Comparison of ENCODE assay signal across 13 mouse cellular contexts in the genomic region with DNA sequence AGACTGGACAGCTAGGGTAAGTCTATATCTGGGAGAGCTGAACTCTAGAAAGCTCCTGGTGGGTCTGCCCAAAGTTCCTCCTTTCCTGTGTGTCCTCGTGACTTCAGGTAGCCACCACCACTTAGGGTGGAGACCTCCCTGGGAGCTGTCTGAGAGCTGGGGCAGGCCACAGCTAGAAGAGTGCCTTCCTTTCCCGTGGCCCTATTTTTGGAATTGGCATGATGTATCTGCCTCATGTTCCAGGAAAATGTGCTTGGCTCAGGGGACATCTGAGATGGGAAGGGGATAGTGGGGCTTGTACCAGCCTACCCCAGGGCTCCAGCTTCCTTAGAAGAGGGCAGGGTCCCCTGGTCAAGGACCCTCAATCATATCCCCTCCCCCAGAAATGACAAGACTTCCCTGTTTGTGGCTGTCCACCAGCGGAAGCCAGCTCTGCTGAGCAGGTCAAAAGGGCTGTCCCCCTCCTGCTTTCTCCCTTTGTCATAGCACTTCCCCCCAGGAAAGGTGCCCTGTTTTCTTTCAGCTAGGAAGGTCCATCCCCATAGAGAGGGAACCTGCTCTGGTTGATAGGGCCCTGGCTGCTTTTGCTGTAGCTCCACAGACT. TPM values are rescaled to one million over a fixed set of nuclear protein-coding genes. Genes with fewer than 3 reads are reported as not detected.
A peak's percentile ranks its signal among the peaks of the same experiment; 100 is the strongest.
DNase-seq lines count a peak whose midpoint lies in the region; ATAC-seq and TF ChIP-seq lines count a peak whose summit lies in the region.
"Had no signal": no experiment of that assay in that cellular context is flagged by ENCODE, and none has a peak within 500 bp of the region (broad histone marks: within the 10 kb centered on the region; RNA-seq: fewer than 3 reads in every experiment).

No protein-coding gene starts in this region.

- no peaks in the 10 kb centered on the region for H3K27me3 ChIP-seq in kidney, embryonic 15.5 days

- TF ChIP-seq CTCF in bone marrow macrophage, adult 2 months (IDR thresholded peaks at IDR 0.05; ENCODE audit: low read depth, low read length): no peak

- no peaks in the 10 kb centered on the region for H3K9me3 ChIP-seq in kidney, embryonic 15.5 days (replicated peaks)
- H3K9me3 ChIP-seq: embryonic facial prominence, embryonic 10.5 days; forebrain, embryonic 10.5 days had no signal

- no peak for ATAC-seq in kidney, embryonic 15.5 days (replicated peaks; ENCODE audit: low FRiP score)
- ATAC-seq: hindbrain, postnatal 0 days had no signal

- intact Hi-C loops in heart, postnatal 36 days (cut with DNase I): no loop called here

- WGBS in kidney, embryonic 15.5 days: 38% methylated on average over 3 of the region's 3 CpGs

- no peak for DNase-seq in kidney, postnatal 4 days
- DNase-seq in heart, postnatal 36 days: peak; percentile 31 to 54
- no peak for DNase-seq in urinary bladder, adult 2 months (ENCODE audit: low spot score)
- no peak for DNase-seq in adrenal gland, postnatal 10 days
- DNase-seq: adrenal gland, postnatal 25 days; cerebellum, adult 11-12 months; thymus, postnatal 4 days had no signal

- H3K4me2 ChIP-seq in kidney, embryonic 15.5 days: no peak overlapping the region

- H3K27ac ChIP-seq in kidney, embryonic 15.5 days: peak overlapping the region; percentile 7; the same call in 1 of the 2 replicates
- peak overlapping the region; percentile 48 for H3K27ac ChIP-seq in bone marrow macrophage, adult 2 months (ENCODE audit: insufficient read depth, low read depth, low read length)
- H3K27ac ChIP-seq in brown adipose tissue, adult 24 weeks (replicated peaks; ENCODE audit: low read depth, low read length): peak overlapping the region; percentile 20
- H3K27ac ChIP-seq: embryonic facial prominence, embryonic 10.5 days; hindbrain, postnatal 0 days had no signal

- 0 out of 2 replicates have a peak, but pooled peaks cover 2% of the 10 kb centered on the region for H3K36me3 ChIP-seq in kidney, embryonic 15.5 days

- H3K4me3 ChIP-seq in kidney, embryonic 15.5 days (replicated peaks): no peak overlapping the region
- H3K4me3 ChIP-seq in bone marrow macrophage, adult 2 months (ENCODE audit: insufficient read depth, low read length): no peak overlapping the region
- no peak overlapping the region for H3K4me3 ChIP-seq in brown adipose tissue, adult 24 weeks (ENCODE audit: insufficient read depth, low read depth, low read length)
- H3K4me3 ChIP-seq: embryonic facial prominence, embryonic 10.5 days; forebrain, embryonic 10.5 days had no signal

- TF ChIP-seq POLR2A in bone marrow macrophage, adult 2 months (IDR thresholded peaks at IDR 0.05; ENCODE audit: borderline replicate concordance, low read depth, low read length): no peak

- no peak overlapping the region for H3K9ac ChIP-seq in kidney, embryonic 15.5 days

- peaks cover 42% of the 10 kb centered on the region for H3K4me1 ChIP-seq in kidney, embryonic 15.5 days
- peaks cover 78% of the 10 kb centered on the region for H3K4me1 ChIP-seq in bone marrow macrophage, adult 2 months (ENCODE audit: control insufficient read depth, insufficient read depth, low read length)
- H3K4me1 ChIP-seq in brown adipose tissue, adult 24 weeks (ENCODE audit: control insufficient read depth, insufficient read depth, insufficient read length, low read length): peaks cover 48% of the 10 kb centered on the region

RNA-seq across cellular contexts. Expression of a gene that starts 12.4 kb away (rescaled TPM):
- polyA plus RNA-seq in kidney, embryonic 15.5 days (2015; fragmentation: Nextera tagmentation; extraction: Ambion mirVana): 20.3 and 23.8 TPM in 2 replicates
- 17.1 TPM in 2 replicates for polyA plus RNA-seq in bone marrow macrophage, adult 2 months (2012; ENCODE audit: insufficient read depth, insufficient read length, missing spikeins)
- 7.3 and 9.1 TPM in 2 replicates for polyA plus RNA-seq in brown adipose tissue, adult 24 weeks (2012; ENCODE audit: insufficient read depth, insufficient read length, missing spikeins)
- 10 to 100 TPM; 12.0 to 12.1 TPM for total RNA-seq in heart, postnatal 36 days (2021)
- 21.3 and 26.9 TPM in 2 replicates for polyA plus RNA-seq in urinary bladder, adult 2 months (2012; rRNA removed)
- 10 to 100 TPM; 22.2 to 26.3 TPM for total RNA-seq in adrenal gland, postnatal 10 days (2021)

RNA-seq across cellular contexts. Expression of a gene that starts 23.9 kb away (rescaled TPM):
- 58.5 and 64.5 TPM in 2 replicates for polyA plus RNA-seq in kidney, embryonic 15.5 days (2015; fragmentation: Nextera tagmentation; extraction: Ambion mirVana)
- polyA plus RNA-seq in bone marrow macrophage, adult 2 months (2012; ENCODE audit: insufficient read depth, insufficient read length, missing spikeins): 82.2 and 82.3 TPM in 2 replicates
- 106 and 116 TPM in 2 replicates for polyA plus RNA-seq in brown adipose tissue, adult 24 weeks (2012; ENCODE audit: insufficient read depth, insufficient read length, missing spikeins)
- 10 to 100 TPM; 88.4 to 91.4 TPM for total RNA-seq in heart, postnatal 36 days (2021)
- polyA plus RNA-seq in urinary bladder, adult 2 months (2012; rRNA removed): 73.9 and 74.2 TPM in 2 replicates
- total RNA-seq in adrenal gland, postnatal 10 days (2021): 10 to 100 TPM; 84.0 to 97.4 TPM

RNA-seq across cellular contexts. Expression of a gene that starts 24.1 kb away (rescaled TPM):
- polyA plus RNA-seq in kidney, embryonic 15.5 days (2015; fragmentation: Nextera tagmentation; extraction: Ambion mirVana): 295 and 322 TPM in 2 replicates
- polyA plus RNA-seq in bone marrow macrophage, adult 2 months (2012; ENCODE audit: insufficient read depth, insufficient read length, missing spikeins): 163 and 178 TPM in 2 replicates
- polyA plus RNA-seq in brown adipose tissue, adult 24 weeks (2012; ENCODE audit: insufficient read depth, insufficient read length, missing spikeins): 90.9 and 113 TPM in 2 replicates
- 100 to 1,000 TPM; 133 to 138 TPM for total RNA-seq in heart, postnatal 36 days (2021)
- 300 and 366 TPM in 2 replicates for polyA plus RNA-seq in urinary bladder, adult 2 months (2012; rRNA removed)
- 100 to 1,000 TPM; 226 to 250 TPM for total RNA-seq in adrenal gland, postnatal 10 days (2021)

RNA-seq across cellular contexts. Expression of a gene that starts 41.1 kb away (rescaled TPM):
- 954 and 1,022 TPM in 2 replicates for polyA plus RNA-seq in kidney, embryonic 15.5 days (2015; fragmentation: Nextera tagmentation; extraction: Ambion mirVana)
- 825 and 873 TPM in 2 replicates for polyA plus RNA-seq in bone marrow macrophage, adult 2 months (2012; ENCODE audit: insufficient read depth, insufficient read length, missing spikeins)
- 977 and 1,552 TPM in 2 replicates for polyA plus RNA-seq in brown adipose tissue, adult 24 weeks (2012; ENCODE audit: insufficient read depth, insufficient read length, missing spikeins)
- 1,000 to 10,000 TPM; 1,469 to 1,509 TPM for total RNA-seq in heart, postnatal 36 days (2021)
- polyA plus RNA-seq in urinary bladder, adult 2 months (2012; rRNA removed): 881 and 1,275 TPM in 2 replicates
- 1,000 to 10,000 TPM; 1,751 to 1,916 TPM for total RNA-seq in adrenal gland, postnatal 10 days (2021)

RNA-seq across cellular contexts. Expression of a gene that starts 42.5 kb away (rescaled TPM):
- polyA plus RNA-seq in kidney, embryonic 15.5 days (2015; fragmentation: Nextera tagmentation; extraction: Ambion mirVana): 180 and 198 TPM in 2 replicates
- polyA plus RNA-seq in bone marrow macrophage, adult 2 months (2012; ENCODE audit: insufficient read depth, insufficient read length, missing spikeins): 36.0 and 41.4 TPM in 2 replicates
- polyA plus RNA-seq in brown adipose tissue, adult 24 weeks (2012; ENCODE audit: insufficient read depth, insufficient read length, missing spikeins): 7.7 and 17.4 TPM in 2 replicates
- total RNA-seq in heart, postnatal 36 days (2021): 10 to 100 TPM; 22.2 to 25.8 TPM
- polyA plus RNA-seq in urinary bladder, adult 2 months (2012; rRNA removed): 37.9 and 49.6 TPM in 2 replicates
- 10 to 100 TPM; 59.4 to 59.8 TPM for total RNA-seq in adrenal gland, postnatal 10 days (2021)

Comparison
In these comparisons a context has a peak if more than half of its experiments do, and no peak if none do; other contexts are left out.
1. DNase-seq: peak in heart, postnatal 36 days (2 of 2); none in kidney, postnatal 4 days (0 of 2), urinary bladder, adult 2 months (single experiment) and adrenal gland, postnatal 10 days (single experiment).
2. Peak in every context shown above with its lines, with median percentiles within 50 percentile points of each other: H3K27ac ChIP-seq.